Mouse (Mus musculus) cerebellum, adult 2 months (tissue): Measurements from ENCODE around the gene Ly6g5b.

ENCODE experiments used
- CTCF ChIP-seq: fragments of 200-500 bp; IDR thresholded peaks from 2 replicates; pipeline ENCODE4 v1.5.1; 2011; ENCODE audit warnings: low read depth, mild to moderate bottlenecking, control low read depth, low read length, moderate library complexity, borderline replicate concordance; ENCODE audit not compliant: insufficient read depth
- POLR2A ChIP-seq: fragments of 200-500 bp; IDR thresholded peaks from 2 replicates; pipeline ENCODE4 v1.6.1; 2011; ENCODE audit warnings: low read length, control low read depth, borderline replicate concordance; ENCODE audit not compliant: insufficient read depth

DNA sequence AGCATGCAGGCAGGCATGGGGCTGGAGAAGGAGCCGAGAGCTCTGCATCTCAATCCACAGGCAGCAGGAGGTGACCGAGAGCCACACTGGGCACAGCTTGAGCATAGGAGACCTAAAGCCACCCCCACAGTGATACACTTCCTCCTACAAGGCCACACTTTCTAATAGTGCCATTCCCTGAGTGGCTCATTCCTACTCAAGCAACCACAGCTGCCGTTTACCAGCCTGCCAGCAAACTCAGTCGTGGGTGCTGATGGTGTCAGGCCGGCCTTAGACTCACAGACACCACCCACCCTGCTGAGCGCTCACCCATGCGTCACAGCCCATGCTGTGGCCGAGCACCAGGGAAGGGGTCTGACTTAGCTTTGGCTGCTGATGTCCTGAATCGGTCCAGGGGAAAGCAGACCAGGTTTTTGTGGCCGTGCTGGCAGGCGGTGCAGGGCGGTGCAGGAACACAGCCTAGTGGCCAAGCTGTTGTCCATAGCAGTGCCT is 18.0 kb downstream of the Ly6g5b start:
- TF ChIP-seq POLR2A (no peak), CTCF (0 out of 2 replicates have a peak, but pooled peaks have one; percentile 41)
